Mouse (Mus musculus): Measurements from ENCODE around the gene Marc1. TPM values are rescaled to one million over a fixed set of nuclear protein-coding genes. Genes with fewer than 3 reads are reported as not detected.

Gene Marc1
- polyA plus RNA-seq, 1 experiment from 2014 or later: 0.17 TPM

- H3K9me3 ChIP-seq: no peaks in the 10 kb centered on the region
Observed at GRCm38 (mm10) chr1:184811716-184812250, 670 bp upstream of the Marc1 start.

GRCm38 (mm10) chr1:184809578-184810001, 1.5 kb downstream of the Marc1 start:
- no peak for ATAC-seq (ENCODE audit: low FRiP score)
- Histone ChIP-seq H3K4me2 (no peak overlapping the region), H3K4me3 (no peak overlapping the region), H3K9me3 (no peaks in the 10 kb centered on the region), H3K9ac (no peak overlapping the region), H3K4me1 (replicated peaks) (peaks cover 9% of the 10 kb centered on the region), H3K27ac (no peak overlapping the region), H3K27me3 (peaks cover 31% of the 10 kb centered on the region), H3K36me3 (peaks cover 9% of the 10 kb centered on the region)
- 67% methylated on average over 6 of the region's 6 CpGs for WGBS

More at GRCm38 (mm10) chr1:184811716-184812250, 670 bp upstream of the Marc1 start:
- Histone ChIP-seq H3K4me1 (replicated peaks) (peaks cover 9% of the 10 kb centered on the region), H3K9ac (no peak overlapping the region), H3K36me3 (peaks cover 18% of the 10 kb centered on the region), H3K27me3 (peaks cover 31% of the 10 kb centered on the region), H3K4me2 (no peak overlapping the region), H3K27ac (no peak overlapping the region), H3K4me3 (no peak overlapping the region)
- WGBS: 78% methylated on average over 8 of the region's 8 CpGs
- ATAC-seq (ENCODE audit: low FRiP score): no peak

GRCm38 (mm10) chr1:184808418-184809012, 2.6 kb downstream of the Marc1 start:
- Histone ChIP-seq H3K9ac (no peak overlapping the region), H3K4me2 (no peak overlapping the region), H3K4me3 (no peak overlapping the region), H3K27me3 (peaks cover 31% of the 10 kb centered on the region), H3K36me3 (0 out of 2 replicates have a peak, but pooled peaks cover 3% of the 10 kb centered on the region), H3K4me1 (replicated peaks) (peaks cover 9% of the 10 kb centered on the region), H3K27ac (no peak overlapping the region), H3K9me3 (no peaks in the 10 kb centered on the region)
- no peak for ATAC-seq (ENCODE audit: low FRiP score)
- WGBS: 87% methylated on average over 17 of the region's 17 CpGs

- no peak for ATAC-seq (ENCODE audit: low FRiP score)
Observed at GRCm38 (mm10) chr1:184807627-184808417, 3.3 kb downstream of the Marc1 start.

GRCm38 (mm10) chr1:184807123-184807522, 4.0 kb downstream of the Marc1 start:
- no peak overlapping the region for H3K4me3 ChIP-seq
- peaks cover 28% of the 10 kb centered on the region for H3K27me3 ChIP-seq
- 75% methylated on average over 7 of the region's 7 CpGs for WGBS
- H3K4me1 ChIP-seq (replicated peaks): peaks cover 9% of the 10 kb centered on the region
- no peak for ATAC-seq (ENCODE audit: low FRiP score)
- H3K36me3 ChIP-seq: no peaks in the 10 kb centered on the region
- H3K9me3 ChIP-seq: no peaks in the 10 kb centered on the region
- H3K9ac ChIP-seq: no peak overlapping the region
- no peak overlapping the region for H3K27ac ChIP-seq
- no peak overlapping the region for H3K4me2 ChIP-seq

More at GRCm38 (mm10) chr1:184807627-184808417, 3.3 kb downstream of the Marc1 start:
- Histone ChIP-seq H3K9me3 (no peaks in the 10 kb centered on the region), H3K36me3 (no peaks in the 10 kb centered on the region), H3K4me2 (no peak overlapping the region), H3K27me3 (peaks cover 31% of the 10 kb centered on the region), H3K9ac (no peak overlapping the region), H3K27ac (no peak overlapping the region), H3K4me1 (replicated peaks) (peaks cover 9% of the 10 kb centered on the region), H3K4me3 (no peak overlapping the region)
- 64% methylated on average over 15 of the region's 15 CpGs for WGBS

GRCm38 (mm10) chr1:184805749-184806148, 5.4 kb downstream of the Marc1 start:
- Histone ChIP-seq H3K9me3 (0 out of 2 replicates have a peak, but pooled peaks cover 6% of the 10 kb centered on the region), H3K9ac (no peak overlapping the region), H3K4me3 (no peak overlapping the region), H3K27ac (no peak overlapping the region), H3K27me3 (peaks cover 15% of the 10 kb centered on the region), H3K36me3 (no peaks in the 10 kb centered on the region), H3K4me2 (no peak overlapping the region), H3K4me1 (replicated peaks) (peaks cover 5% of the 10 kb centered on the region)
- no peak for ATAC-seq (ENCODE audit: low FRiP score)
- 94% methylated on average over 4 of the region's 4 CpGs for WGBS

GRCm38 (mm10) chr1:184793163-184793876, 17.8 kb downstream of the Marc1 start:
- ATAC-seq (ENCODE audit: low FRiP score): no peak
- 23% methylated on average over 27 of the region's 27 CpGs for WGBS
- peak overlapping the region; percentile 13; the same call in 1 of the 2 replicates for H3K4me2 ChIP-seq
- no peaks in the 10 kb centered on the region for H3K36me3 ChIP-seq
- no peak overlapping the region for H3K4me3 ChIP-seq
- 0 out of 2 replicates have a peak, but pooled peaks cover 7% of the 10 kb centered on the region for H3K27me3 ChIP-seq
- no peak overlapping the region for H3K27ac ChIP-seq
- no peaks in the 10 kb centered on the region for H3K9me3 ChIP-seq
- 0 out of 2 replicates have a peak overlapping the region, but pooled peaks have one; percentile 19 for H3K9ac ChIP-seq
- H3K4me1 ChIP-seq (replicated peaks): no peaks in the 10 kb centered on the region; the same call in 1 of the 2 replicates

- Histone ChIP-seq H3K4me1 (replicated peaks) (no peaks in the 10 kb centered on the region; the same call in 1 of the 2 replicates), H3K4me2 (no peak overlapping the region), H3K27ac (no peak overlapping the region), H3K9ac (no peak overlapping the region), H3K9me3 (no peaks in the 10 kb centered on the region), H3K27me3 (0 out of 2 replicates have a peak, but pooled peaks cover 7% of the 10 kb centered on the region), H3K4me3 (no peak overlapping the region), H3K36me3 (no peaks in the 10 kb centered on the region)
- WGBS: 12% methylated on average over 2 of the region's 2 CpGs
- ATAC-seq (ENCODE audit: low FRiP score): no peak
Observed at GRCm38 (mm10) chr1:184791109-184791508, 20.0 kb downstream of the Marc1 start.

- Histone ChIP-seq H3K36me3 (no peaks in the 10 kb centered on the region), H3K27ac (no peak overlapping the region), H3K4me1 (replicated peaks) (no peaks in the 10 kb centered on the region), H3K4me3 (no peak overlapping the region), H3K9ac (no peak overlapping the region), H3K27me3 (no peaks in the 10 kb centered on the region), H3K4me2 (no peak overlapping the region), H3K9me3 (no peaks in the 10 kb centered on the region)
- no peak for ATAC-seq (ENCODE audit: low FRiP score)
- WGBS: 72% methylated on average over 13 of the region's 13 CpGs
Observed at GRCm38 (mm10) chr1:184786376-184787151, 24.5 kb downstream of the Marc1 start.

GRCm38 (mm10) chr1:184783641-184784040, 27.5 kb downstream of the Marc1 start:
- Histone ChIP-seq H3K27me3 (no peaks in the 10 kb centered on the region), H3K9me3 (no peaks in the 10 kb centered on the region), H3K36me3 (no peaks in the 10 kb centered on the region), H3K9ac (no peak overlapping the region), H3K4me1 (replicated peaks) (no peaks in the 10 kb centered on the region), H3K27ac (no peak overlapping the region), H3K4me3 (no peak overlapping the region), H3K4me2 (no peak overlapping the region)
- ATAC-seq (ENCODE audit: low FRiP score): no peak
- 76% methylated on average over 4 of the region's 4 CpGs for WGBS

GRCm38 (mm10) chr1:184782161-184782513, 29.0 kb downstream of the Marc1 start:
- Histone ChIP-seq H3K27me3 (no peaks in the 10 kb centered on the region), H3K36me3 (no peaks in the 10 kb centered on the region), H3K4me3 (no peak overlapping the region), H3K4me2 (no peak overlapping the region), H3K27ac (no peak overlapping the region), H3K4me1 (replicated peaks) (no peaks in the 10 kb centered on the region), H3K9ac (no peak overlapping the region), H3K9me3 (no peaks in the 10 kb centered on the region)
- WGBS: 79% methylated on average over 14 of the region's 14 CpGs
- no peak for ATAC-seq (ENCODE audit: low FRiP score)
